Mouse (Mus musculus): Measurements from ENCODE around the gene Pdcl2.

The Pdcl2 gene

DNA sequence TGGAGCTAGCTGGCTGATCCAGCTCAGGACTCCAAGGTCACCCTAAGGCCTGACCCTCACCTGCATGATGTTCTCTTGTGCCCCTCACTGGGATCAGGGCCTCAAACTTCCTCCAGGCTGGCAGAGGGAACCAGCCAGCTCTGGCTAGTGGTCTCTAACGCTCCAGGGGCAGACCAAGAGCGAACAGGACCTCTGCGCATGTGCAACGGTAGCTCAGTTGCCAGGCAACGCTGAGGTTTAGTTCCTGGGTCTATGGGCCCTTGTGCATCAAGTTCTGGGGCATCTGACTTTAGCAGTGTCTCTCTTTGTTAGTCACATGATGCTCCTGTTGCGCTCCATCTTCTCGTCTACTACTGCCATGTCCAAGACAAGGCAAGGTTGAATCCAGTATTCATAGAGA is at the start of gene Pdcl2:
TSS of gene Pdcl2 (minus strand) at position 204 of the 400 bp plus-strand sequence.
- DNase-seq = no peak

DNA sequence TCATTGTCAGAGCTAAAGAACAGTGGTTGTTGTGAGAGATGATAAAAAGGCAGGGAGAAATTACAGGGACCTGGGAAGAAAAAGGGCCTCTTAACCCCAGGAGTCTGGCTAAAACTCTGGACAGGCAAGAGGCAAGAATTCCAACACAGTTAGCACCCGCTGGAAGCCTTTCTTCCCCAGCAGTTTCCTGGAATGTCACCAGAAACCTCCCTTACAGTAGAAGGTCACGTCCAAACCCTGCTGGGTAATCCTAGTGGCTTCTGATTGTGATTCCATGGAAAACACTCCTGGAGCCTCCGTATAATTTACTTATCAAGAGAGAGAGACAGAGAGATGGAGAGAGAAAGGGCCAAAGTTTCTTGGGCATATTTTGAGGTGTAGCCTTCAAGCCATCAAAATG is 48.3 kb upstream of the Pdcl2 start:
- DNase-seq = no peak

DNA sequence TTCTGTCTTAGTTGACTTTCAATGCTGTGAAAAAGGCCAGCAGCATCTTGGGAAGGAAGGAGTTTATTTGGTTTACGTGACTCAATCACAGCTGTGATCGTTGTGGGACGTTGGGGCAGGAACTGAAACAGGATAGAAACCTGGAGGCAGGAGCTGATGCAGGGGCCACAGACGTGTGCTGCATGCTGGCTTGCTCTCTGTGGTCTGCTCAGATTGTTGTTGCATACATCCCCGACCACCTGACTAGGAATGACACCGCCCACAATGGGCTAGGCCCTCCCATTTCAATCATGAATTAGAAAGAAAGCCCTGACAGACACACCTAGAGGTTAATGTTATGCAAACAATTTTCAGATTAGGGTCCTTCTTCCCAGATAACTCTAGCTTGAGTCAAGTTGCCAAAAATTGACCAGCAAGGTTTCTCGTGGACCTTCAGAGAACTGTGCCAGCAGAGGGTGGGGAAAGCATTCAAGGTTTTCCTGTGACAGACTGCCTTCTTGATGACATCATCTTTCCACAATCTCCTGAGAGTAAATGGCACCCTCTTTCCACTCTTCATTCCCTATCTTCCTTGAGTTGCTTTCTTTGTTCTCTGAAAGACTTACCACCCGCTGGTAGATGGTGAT is 38.4 kb upstream of the Pdcl2 start:
- DNase-seq = no peak

DNA sequence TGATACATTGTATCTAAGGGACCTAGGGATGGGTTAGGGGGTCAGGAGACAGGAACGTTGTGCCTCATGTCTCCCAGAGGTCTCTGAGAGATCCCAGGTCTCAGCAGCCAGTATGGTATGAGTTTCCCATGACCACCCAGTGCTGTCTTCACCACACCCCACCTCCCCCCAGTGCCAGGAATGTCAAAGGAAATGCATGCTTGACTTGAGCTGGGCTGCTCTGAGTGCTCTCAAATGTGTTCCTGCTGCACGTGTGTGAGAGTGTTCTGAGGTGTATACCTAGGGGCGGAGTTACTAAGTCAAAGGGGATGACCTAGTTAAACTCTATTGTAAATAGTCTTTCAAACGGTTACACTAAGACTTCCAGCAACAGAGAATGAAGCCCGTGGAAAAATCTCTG is 34.5 kb upstream of the Pdcl2 start:
- DNase-seq = no peak

DNA sequence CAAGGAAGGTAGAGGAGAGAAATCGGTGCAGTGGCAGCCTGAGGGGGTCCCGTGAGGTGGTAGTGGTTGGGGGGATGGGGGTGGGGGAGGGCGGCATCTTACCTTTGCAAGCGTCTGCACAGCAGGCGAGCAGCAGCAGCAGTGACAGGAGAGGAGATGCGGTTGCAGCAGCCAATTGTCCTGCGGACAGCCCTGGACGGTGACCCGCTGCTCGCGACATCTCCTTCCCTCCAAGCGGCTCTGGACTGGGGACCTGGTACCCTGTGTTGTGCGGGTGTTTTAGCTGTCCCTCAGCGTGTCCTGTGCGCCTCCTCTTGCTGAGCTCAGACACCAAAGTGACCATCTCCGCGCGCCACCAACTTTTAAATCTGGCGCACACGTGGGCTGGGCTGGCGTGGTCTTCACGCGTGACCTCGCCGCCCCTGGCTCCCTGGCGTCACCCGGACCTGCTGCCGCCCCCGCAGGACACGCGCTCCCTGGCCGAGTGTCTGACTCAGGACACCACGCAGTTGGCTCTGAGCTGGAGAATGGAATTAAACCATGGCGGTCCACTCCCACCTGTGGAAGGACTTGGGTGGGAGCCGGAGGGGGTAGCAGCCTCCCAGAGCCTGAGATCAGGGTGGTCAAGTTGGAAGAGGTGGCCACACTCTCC is 32.6 kb upstream of the Pdcl2 start, which contains the start of gene Nmu:
TSS of gene Nmu (minus strand) at position 336 of the 652 bp plus-strand sequence.
- no peak for DNase-seq

DNA sequence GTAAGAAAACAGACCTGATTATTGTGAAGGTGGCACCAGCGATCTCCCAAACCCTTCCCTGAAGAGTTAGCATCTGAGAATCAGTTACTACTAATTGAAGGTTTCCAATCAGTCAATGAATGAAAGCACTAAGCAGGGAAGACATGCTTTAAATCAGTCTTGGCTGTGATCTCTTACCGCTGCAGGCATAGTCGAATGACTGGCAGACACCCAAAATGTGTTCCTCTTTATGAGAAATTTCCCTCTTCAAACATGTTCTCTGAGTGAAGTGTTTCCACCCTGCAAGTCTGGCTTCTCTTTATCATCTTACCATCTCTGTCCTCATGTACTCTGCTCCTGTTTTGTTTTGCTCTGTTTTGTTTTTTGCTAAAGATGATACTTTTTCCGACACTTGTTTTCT is 29.8 kb upstream of the Pdcl2 start:
- DNase-seq = no peak

DNA sequence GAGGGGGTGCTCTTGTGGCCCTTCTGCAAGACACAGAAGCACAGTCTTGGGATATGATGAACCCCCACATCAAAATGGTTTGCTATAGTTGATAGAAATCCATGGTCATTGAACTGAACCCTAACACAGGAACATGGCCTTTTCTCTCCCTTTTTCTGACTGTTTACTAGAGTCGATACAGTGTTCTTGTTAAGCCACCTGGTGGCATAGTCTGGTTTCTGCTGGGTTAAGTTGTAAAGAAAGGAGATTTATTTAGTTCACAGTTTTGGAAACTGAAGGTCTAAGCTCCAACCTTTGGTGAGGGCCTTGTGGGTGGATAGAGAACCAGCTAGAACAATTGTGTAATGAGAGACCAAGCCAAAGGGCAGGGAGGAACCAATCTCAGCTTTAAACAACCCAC is 29.1 kb upstream of the Pdcl2 start:
- no peak for DNase-seq

DNA sequence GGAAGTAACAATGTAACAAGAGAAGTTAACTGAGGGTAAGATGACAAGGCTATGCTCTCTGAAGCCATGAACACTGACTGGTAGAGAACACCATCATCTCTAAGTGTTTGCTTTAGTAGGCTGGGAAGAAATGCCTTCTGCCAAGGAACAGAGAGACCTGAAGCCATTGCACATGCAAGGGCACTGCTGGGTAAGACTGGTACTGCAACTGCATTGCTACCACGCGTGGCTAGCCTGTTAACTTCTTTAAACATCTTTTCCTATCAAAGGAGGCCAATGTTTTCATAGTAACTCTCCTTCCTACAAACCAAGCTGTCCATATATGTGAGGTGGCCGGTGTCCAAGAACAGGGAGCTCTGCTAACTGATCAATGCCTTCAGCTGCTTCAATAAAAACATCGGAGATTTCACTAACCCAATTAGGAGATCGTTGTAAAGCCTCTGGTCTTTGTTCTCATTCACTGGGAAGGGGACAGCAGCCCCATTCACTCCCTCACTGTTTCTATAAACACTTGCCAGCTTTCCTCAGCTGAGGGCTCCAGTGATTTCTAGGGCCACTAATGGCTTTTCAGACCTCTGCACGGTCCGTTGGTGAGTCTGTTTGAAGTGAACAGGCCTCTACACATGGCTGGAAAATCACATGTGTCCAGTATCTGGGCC is 21.1 kb upstream of the Pdcl2 start:
- DNase-seq = no peak

DNA sequence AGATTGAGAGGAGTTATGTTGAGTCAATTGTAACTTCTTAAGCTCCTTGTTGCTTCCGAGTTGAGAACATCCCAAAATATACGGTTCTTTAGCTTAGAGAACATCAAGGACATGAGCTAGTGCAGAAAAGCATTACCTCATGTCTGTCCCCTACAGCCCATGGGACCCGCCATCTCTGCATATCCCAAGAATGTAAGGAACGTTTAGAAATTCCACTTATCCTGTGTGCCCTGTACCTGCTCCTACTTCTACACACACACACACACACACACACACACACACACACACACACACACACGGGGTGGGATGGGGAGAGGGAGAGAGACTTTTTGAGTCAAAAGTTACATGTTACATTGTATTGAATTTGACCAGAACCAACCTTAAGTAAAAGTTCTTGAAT is 20.6 kb upstream of the Pdcl2 start:
- DNase-seq = no peak

DNA sequence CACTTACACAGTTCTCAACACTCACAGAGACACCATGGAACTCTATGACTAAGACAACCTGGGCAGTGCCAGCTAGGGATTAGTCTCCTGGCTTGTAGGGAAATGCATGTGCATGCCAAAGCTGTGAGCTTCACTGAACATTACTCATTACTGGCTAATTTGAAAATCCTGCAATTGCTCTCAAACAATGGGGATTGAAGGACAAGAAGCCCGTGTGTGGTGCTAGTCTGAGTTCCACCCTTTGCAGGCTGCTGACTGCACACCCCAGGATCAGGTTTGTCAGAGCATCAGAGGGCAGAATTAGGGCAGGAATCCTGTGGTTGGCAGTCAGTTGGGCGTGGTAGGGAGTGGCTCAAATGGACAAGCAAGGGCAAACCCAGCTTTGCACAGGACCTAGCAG is 15.2 kb upstream of the Pdcl2 start:
- no peak for DNase-seq

DNA sequence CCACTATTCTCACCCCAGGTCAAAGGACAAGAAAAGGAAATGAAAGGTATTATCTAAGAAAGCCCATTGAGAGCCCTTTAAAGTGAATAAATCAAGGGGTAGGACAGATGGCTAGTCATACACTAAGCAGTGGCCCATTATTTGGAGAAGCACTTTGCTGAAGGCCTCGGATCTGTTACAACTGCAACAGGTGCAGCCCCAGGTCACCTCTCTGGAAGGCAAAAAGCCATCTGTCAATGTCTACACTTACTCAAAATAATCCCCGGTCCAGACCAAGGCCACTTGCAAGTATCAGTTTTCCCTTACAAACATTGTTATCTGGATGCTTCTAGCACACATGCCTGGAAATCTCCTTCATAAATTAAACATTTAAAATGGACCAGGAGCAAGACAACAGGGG is 10.0 kb upstream of the Pdcl2 start:
- DNase-seq = no peak

DNA sequence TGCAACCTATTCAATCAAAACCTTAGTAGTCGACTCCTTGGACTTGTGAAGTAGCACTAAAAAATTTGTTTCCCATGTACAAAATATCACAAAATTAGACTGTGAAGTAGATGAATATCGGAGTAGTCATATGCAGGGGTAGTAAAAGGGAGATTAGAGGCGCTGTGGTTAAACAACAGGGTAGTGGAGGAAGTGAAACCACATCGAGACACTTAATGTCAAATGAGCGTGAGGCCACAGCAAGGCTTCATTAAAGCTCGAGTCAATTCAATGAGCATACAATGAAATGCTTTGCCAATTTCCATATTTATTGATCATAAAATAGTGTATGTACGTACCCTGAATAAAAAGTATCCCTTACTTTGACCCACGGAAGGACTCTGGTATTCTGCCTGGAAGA is 6.1 kb upstream of the Pdcl2 start:
- DNase-seq = no peak

DNA sequence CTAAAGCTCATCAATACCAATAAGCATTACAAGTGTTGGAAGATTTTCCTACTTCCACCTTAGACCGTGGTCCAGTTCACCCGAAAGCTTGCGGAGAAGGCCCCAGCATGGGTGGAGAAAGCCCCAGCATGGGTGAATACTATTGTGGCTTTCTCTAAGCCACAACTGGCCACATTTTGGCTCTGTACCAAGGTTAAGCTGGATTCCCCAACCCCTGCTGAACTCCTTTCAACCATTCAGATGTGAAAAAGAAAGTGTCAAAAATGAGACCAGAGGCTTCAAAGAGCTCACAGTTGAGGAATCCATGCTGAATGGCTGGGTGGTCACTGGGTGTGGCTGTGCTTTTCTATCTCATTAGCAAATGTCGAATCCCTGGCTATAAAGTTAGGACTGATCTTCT is 2.9 kb upstream of the Pdcl2 start:
- no peak for DNase-seq

DNA sequence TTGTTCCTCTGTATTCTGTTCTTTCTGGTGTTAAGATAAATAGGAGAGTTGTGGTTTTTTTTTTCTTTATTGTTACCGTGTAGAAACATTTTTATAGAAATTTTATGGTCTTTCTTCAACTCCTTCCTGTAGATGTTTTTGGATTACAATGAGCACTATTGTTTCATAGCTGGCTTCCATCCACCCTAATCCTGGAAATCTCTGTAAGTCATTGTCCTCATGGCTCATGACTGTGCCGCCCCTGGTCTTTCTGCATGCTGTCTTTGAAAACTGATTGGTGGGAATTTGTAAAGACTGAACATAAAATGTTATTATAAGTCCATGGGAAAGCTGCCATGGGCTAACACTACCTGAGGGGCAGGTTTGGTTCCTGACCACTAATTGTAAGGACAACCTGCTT is 3.7 kb downstream of the Pdcl2 start:
- no peak for DNase-seq

DNA sequence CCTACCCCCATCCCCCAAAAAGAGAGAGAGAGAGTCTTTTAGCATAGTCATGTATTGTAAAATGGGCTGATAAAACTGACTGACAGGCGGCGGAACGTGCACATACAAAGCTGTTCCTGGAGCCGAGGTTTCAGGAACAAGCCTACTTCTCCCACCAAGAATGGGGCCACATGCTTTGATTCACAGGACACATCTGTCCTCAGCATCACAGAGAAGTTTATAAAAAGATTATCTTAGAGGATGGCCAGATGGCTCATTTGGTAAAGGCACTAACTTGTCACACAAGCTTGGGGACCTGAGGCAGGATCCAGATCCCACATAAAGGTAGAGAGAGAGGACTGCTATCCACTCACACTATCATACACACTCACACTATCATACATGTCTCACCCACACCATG is 5.8 kb downstream of the Pdcl2 start:
- no peak for DNase-seq

DNA sequence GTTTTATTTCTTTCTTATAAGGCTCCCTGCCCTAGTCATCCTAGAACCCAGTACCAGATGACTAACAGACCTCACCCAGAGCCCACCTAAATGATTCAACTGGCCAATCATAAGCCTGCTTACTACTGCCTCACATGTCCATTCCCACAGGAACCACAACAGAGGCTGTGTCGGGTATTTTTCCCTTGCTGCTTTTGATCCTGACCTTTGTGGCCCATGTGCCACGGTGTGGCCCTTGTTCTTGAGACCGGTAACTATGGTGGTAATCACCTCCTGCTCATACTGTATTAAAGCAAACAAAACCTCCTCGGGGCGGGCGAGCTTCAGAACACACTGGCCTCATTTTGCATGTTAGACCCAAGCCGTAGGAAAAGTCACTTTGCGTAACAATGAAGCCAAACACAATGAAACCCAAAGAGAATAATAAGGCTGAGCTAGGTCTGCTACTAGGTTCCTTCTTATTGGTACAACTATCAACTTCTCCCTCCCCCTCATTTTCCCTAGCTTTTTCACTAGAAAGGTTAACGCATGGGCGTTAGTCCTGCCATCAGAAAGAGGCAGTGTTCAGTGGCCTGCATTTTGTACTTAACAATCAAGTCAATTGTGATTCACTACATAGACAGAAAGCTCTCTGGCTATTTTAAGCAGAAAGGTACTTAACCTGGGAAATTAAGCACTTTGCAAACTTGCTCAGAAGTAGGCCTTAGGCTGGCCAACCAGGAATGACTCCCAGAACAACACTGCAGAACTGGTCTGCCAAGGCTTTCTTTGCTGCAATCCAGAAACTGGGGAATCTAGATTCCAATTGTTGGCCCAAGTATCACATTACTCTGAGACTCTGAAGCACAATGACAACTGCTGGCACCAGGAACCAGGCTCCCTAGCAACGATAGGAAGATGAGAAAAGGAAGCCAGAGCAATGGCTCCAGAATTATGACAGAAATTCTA is 9.4 kb downstream of the Pdcl2 start:
- no peak for DNase-seq

DNA sequence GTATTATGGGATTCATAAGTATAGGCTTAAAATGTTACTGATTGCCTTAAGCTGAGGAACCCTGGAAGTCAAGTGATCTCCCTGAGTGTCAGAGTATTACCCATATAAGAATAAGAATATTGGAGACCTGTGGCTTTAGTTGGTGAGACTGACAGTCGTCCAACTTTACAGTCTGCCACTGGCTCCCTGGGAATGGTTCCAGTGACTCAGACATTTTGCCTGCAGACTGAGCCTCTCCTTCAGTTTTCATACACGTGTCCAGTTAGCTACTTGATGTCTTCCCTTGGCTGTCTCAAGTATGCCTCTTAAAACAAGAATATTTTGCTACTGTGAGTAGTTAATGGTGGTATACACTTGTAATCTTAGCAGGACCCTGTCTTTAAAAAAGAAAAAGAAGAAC is 22.8 kb downstream of the Pdcl2 start:
- DNase-seq = no peak

DNA sequence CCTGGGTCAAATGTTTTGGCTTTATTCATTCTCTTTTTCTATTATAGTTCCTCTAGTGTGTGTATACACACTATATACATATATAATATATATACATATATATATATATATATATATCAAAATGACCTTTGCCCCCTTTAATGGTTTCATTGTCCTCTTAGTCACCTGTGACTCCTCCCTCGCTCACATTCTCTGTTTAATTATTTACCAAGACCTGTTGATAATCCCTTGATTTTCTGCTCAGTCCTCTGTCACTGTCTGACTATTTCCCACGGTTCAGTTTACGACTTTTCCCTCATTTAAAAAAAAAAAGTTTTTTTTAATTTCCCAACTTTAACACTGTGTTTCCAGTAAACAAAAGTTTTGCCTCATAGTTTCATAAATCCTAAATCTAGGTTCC is 24.7 kb downstream of the Pdcl2 start:
- DNase-seq = no peak

DNA sequence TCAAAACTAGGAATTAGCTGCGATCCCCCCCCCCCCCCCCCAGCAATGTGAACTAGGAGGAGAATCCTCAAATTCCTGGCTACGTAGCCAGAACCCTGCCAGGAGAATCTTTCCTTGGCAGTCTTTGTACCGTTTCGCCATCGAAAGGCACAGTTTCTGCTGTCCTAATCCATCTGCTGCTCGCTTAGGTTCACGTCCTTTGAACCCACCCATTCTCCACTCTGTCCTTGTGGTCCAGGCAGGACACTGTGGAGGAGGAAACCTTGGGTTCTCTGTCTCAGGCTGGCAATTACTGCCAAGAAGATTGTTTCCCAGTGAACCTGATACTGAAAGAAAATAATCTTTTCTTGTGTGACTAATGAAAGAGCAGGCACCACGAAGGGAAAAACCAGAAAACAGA is 25.3 kb downstream of the Pdcl2 start:
- peak; percentile 23 for DNase-seq

DNA sequence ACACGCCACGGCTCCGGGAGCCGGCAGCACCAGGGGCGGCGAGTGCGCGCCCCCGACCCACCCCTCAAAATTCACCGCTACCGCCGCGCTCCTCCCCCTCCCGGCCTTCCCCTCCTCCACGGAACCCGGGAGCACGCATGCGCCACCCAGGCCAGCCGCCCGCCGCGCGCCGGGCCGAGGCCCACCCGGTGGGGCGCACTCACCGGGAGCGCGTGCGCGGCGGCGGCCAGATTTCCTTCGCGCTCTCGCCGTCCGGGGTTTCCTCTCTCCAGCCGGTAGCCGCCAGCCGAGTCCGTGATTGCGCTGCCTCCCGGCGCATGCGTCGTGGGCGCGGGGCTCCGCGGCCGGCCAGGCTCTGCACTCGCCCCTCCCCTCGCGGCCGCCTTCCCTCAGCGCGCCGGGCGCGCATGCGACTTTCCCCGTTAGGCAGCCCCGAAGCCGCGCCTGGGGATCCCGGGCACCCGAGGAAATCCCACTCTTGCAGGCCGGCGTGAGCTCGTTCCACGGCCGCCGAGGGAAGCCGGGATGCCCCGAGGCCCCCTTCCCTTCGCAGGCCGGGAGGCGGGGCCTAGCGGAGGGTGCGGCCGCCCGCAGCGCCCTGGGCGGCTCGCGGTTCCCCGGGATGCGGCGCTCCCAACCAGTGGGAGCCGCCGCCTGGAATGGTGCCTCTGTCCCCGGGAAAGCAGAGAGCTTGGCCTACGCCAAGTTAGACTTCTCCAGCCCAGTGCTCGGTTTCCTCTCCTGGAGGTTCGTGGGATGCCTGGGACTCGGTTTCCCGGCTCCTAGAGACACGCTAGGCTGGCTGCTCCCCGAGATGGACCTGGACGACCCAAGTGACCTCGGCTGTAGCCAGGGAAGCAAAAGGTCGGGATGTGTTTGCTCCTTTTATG is 26.3 kb downstream of the Pdcl2 start, which contains the start of gene Clock:
TSS of gene Clock (minus strand) at position 341 of the 890 bp plus-strand sequence.
- peak; percentile 91 for DNase-seq

DNA sequence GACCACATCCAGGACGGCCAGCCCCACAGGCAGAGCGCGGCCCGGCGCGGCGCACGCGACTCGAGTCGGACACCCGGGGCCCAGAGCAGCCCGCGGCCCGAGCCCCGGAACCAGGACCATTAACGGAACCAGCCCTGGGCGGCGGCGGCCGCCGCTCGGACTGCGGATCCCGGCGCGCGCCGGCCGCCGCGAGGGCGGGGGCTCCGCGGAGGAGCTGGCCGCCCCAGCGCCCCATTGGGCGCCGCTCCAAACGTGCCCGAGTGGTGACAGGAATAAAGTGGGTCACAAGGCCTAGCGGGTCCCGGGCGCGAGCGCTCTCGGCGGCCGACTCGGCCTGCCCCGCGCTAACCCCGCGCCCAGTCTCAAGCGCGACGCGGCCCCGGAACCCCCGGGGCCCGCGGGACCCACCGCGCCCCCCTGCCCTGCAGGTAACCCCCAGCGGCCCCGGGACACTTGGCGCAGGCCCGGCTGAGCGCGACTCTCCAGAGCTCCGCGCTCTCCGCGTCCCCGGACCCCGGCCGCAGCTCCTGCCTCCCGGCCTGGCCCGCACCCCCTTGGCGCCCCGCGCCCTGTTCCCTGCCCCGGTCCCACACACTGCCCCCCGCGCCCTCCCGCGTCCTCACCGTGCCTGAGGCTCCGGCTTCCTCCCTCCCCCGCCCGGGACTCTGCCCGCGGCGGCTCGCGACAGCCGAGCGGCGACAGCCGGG is 27.1 kb downstream of the Pdcl2 start:
- peak; percentile 83 for DNase-seq

DNA sequence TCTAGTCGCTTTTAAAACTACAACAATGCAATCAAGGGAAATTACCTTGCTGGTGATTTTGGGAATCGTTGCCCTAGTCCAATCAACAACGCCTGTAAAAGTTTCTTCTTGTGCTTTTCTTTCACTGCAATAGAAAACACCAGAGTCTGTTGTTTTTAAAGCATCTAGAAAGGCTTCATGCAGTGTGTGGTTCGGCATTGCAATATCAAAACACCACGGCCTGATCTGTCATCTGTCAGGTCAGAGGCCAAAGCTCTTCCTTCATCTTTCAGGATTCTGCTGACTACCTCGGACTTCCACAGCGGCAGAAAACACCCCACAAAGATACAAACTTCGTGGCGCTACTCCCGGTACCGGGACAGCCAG is 27.6 kb downstream of the Pdcl2 start:
- no peak for DNase-seq
